Mouse (Mus musculus): ENCODE measurements around the gene Vwa8. TPM values are rescaled to one million over a fixed set of nuclear protein-coding genes. Genes with fewer than 3 reads are reported as not detected.

The Vwa8 gene
- polyA plus RNA-seq, 1 experiment from 2014 or later = 7.6 TPM

DNA sequence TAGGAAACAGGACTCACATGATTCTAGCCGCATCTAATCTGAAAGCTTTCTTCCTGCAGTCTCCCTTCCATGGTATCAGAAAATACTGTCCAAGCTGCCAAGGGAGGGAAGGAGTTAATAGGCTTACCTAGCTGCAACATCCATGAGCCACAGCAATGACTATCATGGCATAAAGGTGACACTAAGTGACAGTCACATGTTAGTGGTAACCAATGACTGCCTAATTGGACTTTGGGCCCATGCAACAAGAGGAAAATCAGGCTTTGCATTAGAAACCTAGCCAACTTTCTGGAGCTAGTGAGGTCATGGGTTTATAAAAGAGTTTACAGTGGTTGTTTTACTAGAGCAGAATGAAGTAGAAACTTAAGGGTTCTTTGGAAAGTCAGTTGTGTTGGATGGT, 46.6 kb downstream of the Vwa8 start:
- H3K4me3 ChIP-seq = no peak overlapping the region
- no peaks in the 10 kb centered on the region for H3K4me1 ChIP-seq (replicated peaks)
- no peaks in the 10 kb centered on the region for H3K9me3 ChIP-seq
- no peaks in the 10 kb centered on the region for H3K36me3 ChIP-seq
- no peak overlapping the region for H3K27ac ChIP-seq
- 94% methylated on average over 1 of the region's 1 CpGs for WGBS
- DNase-seq (ENCODE audit: low spot score) = no peak
- H3K27me3 ChIP-seq (ENCODE audit: insufficient read depth, poor library complexity, severe bottlenecking) = no peaks in the 10 kb centered on the region

DNA sequence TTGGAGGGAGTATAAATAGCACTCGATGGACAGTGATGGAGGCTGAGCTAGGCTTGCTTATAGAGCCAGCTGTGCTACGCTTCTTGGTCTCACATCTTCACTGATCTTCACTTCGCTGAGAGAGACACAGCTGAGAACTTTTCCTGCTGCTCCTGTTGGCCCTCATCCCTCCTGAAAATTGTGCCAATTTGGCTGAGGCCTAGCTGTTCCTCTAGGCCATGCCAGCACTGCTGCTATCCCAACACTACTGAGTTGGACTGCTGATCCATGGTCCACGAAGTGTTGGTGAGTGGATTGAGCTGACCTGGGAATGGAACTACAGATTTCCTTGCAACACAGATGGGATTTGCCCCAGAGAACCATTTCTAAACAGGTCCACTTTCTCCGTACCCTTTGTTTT, 47.4 kb downstream of the Vwa8 start:
- whole genome bisulfite sequencing = 93% methylated on average over 5 of the region's 5 CpGs
- no peaks in the 10 kb centered on the region for H3K27me3 ChIP-seq (ENCODE audit: insufficient read depth, poor library complexity, severe bottlenecking)
- no peak overlapping the region for H3K4me3 ChIP-seq
- no peak for DNase-seq (ENCODE audit: low spot score)
- H3K36me3 ChIP-seq = no peaks in the 10 kb centered on the region
- no peak overlapping the region for H3K27ac ChIP-seq
- H3K9me3 ChIP-seq = no peaks in the 10 kb centered on the region
- H3K4me1 ChIP-seq (replicated peaks) = no peaks in the 10 kb centered on the region

DNA sequence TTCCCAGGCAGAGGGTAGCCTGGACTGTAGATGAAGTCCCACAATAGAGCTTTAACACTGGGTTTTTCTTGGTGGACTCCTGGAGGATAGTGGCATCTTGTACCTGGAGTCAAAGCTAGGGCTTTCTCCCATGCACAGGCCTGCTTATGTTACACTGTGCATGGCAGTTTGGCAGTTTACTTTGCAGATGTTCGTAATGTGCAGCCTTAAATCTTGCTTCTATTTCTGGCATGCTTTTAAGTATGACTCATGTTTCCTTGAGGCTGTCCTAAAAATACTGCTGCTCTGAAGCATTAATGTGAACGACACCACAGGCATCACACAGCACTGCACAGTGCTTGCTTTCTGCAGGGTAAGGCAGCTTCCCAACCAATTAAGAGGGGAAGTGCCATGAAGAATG, 51.9 kb downstream of the Vwa8 start:
- Histone ChIP-seq H3K9me3 (no peaks in the 10 kb centered on the region), H3K27ac (no peak overlapping the region), H3K36me3 (no peaks in the 10 kb centered on the region), H3K27me3 (ENCODE audit: insufficient read depth, poor library complexity, severe bottlenecking) (no peaks in the 10 kb centered on the region), H3K4me1 (replicated peaks) (no peaks in the 10 kb centered on the region), H3K4me3 (no peak overlapping the region)
- 85% methylated on average over 2 of the region's 2 CpGs for WGBS
- no peak for DNase-seq (ENCODE audit: low spot score)

DNA sequence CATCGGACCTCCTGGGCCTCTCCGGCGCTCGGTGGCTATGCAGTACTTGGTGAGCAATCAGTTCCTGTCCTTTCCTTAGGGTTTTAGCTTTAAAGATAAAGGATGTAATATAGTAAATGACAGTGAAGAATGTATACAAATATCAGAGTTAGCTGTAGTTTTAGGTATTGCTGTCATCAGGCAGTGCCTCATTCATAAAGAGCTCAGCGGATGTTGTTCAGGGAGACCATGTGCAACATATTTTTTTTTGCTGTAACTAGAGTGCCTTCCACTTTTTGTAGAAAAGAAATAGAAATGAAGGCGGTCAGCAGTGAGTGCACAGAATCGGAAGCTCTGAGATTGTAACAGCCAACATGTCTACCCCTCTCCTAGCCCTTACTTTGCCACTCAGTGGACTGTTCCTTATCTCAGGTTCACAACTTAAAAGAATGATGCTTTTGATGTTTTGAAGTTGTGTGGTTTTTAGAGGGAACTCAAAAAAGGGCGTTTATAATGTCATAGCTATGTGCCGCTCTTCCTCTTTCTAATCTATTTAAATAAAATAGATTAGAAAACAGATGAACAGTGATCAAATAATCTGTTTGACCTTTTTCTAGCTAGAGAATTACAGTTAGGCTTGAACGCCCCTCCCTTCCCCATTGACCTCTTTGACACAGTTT, 59.5 kb downstream of the Vwa8 start:
- DNase-seq (ENCODE audit: low spot score) = no peak
- Histone ChIP-seq H3K27ac (no peak overlapping the region), H3K4me1 (replicated peaks) (no peaks in the 10 kb centered on the region), H3K27me3 (ENCODE audit: insufficient read depth, poor library complexity, severe bottlenecking) (no peaks in the 10 kb centered on the region), H3K4me3 (no peak overlapping the region), H3K9me3 (no peaks in the 10 kb centered on the region), H3K36me3 (no peaks in the 10 kb centered on the region)
- WGBS = 94% methylated on average over 10 of the region's 10 CpGs

DNA sequence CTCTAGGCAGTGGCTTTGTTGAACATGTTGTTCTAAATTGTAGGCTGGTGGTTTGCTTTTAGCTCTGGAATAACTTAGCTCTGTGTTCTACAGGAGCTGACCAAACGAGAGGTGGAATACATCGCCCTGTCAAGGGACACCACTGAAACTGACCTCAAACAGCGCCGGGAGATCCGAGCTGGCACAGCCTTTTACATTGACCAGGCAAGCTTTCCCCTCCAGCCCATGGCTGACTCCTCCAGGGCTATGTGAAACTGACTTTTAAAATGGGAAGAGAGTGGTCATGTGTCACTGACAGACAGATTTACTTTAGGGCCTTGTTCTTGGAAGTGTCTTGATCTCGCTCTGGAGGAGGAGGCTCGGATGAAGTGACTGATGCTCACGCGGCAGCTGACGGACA, 63.2 kb downstream of the Vwa8 start:
- Histone ChIP-seq H3K4me3 (no peak overlapping the region), H3K27me3 (ENCODE audit: insufficient read depth, poor library complexity, severe bottlenecking) (no peaks in the 10 kb centered on the region)

DNA sequence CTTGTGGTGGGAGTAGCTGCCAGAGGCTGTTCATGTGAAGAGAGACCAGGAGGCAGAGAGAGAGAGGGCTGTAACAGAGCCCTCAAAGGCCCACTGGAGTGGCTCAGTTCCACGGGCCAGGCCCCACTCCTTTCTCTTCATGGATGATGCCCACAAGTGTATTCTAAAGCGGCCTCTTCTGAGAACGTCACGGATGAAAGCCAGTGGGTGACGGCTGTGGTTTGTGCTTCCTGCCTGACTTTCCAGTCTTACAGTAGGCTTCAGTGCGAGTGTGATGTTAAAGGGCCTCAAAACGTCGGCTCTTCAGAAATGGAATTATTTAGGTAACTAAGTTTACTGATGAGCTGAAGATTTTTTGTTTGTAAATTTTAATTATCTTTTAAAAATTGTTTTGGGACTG, 65.3 kb downstream of the Vwa8 start:
- Histone ChIP-seq H3K27me3 (ENCODE audit: insufficient read depth, poor library complexity, severe bottlenecking) (no peaks in the 10 kb centered on the region), H3K4me1 (replicated peaks) (no peaks in the 10 kb centered on the region), H3K27ac (no peak overlapping the region), H3K9me3 (no peaks in the 10 kb centered on the region), H3K4me3 (no peak overlapping the region), H3K36me3 (no peaks in the 10 kb centered on the region)
- 89% methylated on average over 8 of the region's 8 CpGs for WGBS
- DNase-seq (ENCODE audit: low spot score) = no peak

More for the DNA sequence above, 63.2 kb downstream of the Vwa8 start:
- no peak for DNase-seq (ENCODE audit: low spot score)
- 88% methylated on average over 10 of the region's 10 CpGs for WGBS
- Histone ChIP-seq H3K4me1 (replicated peaks) (no peaks in the 10 kb centered on the region), H3K27ac (no peak overlapping the region), H3K9me3 (no peaks in the 10 kb centered on the region), H3K36me3 (no peaks in the 10 kb centered on the region)

DNA sequence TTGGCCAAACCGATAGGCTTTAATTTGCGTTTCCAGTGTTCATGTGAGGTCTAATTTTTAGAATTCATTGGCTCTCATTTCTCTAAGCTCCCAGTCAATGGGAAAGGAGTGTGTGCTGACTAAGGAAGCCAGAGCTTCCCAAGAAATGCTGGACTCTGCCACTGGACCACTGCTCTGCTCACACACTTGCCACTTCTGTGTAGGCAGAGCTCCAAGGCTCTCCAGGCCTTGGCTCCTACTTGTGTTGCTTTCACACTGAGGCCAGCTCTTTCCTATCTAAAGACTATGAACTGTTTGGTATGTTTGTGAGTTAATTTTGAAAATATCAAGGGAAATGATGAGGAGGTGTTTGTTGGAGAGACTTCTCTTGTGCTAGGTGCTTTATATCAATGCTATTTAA, 67.8 kb downstream of the Vwa8 start:
- Histone ChIP-seq H3K27ac (no peak overlapping the region), H3K36me3 (no peaks in the 10 kb centered on the region), H3K4me3 (no peak overlapping the region), H3K4me1 (replicated peaks) (no peaks in the 10 kb centered on the region), H3K27me3 (ENCODE audit: insufficient read depth, poor library complexity, severe bottlenecking) (no peaks in the 10 kb centered on the region), H3K9me3 (no peaks in the 10 kb centered on the region)
- DNase-seq (ENCODE audit: low spot score) = no peak
- WGBS = 97% methylated on average over 2 of the region's 2 CpGs

DNA sequence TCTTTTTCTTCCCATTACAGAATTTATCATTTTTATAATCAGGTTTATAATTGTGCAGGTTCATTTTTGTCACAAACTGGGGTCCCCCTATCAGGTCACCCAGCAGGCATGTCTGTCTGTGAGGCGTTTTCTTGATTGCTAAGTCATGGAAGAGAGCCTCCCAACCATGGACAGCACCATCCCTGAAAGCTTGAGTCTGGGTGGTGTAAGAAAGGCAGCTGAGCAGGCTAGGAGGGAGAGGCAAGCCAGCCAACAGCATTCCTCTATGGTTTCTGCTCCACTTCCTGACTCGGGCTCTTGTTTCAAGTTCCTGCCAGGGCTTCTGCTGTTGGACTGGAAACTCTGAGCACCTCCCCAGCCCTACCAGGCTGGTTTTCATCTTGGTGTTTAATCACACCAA, 72.4 kb downstream of the Vwa8 start:
- H3K9me3 ChIP-seq = no peaks in the 10 kb centered on the region
- DNase-seq (ENCODE audit: low spot score) = no peak
- no peaks in the 10 kb centered on the region for H3K36me3 ChIP-seq
- WGBS = 75% methylated on average over 2 of the region's 2 CpGs
- H3K27me3 ChIP-seq (ENCODE audit: insufficient read depth, poor library complexity, severe bottlenecking) = no peaks in the 10 kb centered on the region
- H3K4me1 ChIP-seq (replicated peaks) = no peaks in the 10 kb centered on the region
- no peak overlapping the region for H3K4me3 ChIP-seq
- H3K27ac ChIP-seq = no peak overlapping the region

DNA sequence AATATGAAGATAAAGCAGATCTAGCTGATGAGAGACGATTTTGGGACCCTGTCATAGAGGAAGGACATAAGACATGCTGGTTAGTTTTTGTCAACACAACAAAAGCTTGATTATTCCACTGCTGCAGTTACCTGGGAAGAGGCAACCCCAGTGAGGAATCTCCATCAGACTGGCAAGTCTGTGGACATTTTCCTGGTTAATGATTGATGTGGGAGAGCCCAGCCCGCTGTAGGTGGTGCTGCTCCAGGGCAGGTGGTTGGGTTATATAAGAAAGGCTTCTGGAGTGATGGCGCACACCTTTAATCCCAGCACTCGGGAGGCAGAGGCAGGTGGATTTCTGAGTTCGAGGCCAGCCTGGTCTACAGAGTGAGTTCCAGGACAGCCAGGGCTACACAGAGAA, 74.8 kb downstream of the Vwa8 start:
- Histone ChIP-seq H3K4me1 (replicated peaks) (no peaks in the 10 kb centered on the region), H3K36me3 (no peaks in the 10 kb centered on the region), H3K27me3 (ENCODE audit: insufficient read depth, poor library complexity, severe bottlenecking) (no peaks in the 10 kb centered on the region), H3K4me3 (no peak overlapping the region), H3K9me3 (no peaks in the 10 kb centered on the region), H3K27ac (no peak overlapping the region)
- WGBS = 88% methylated on average over 5 of the region's 5 CpGs
- no peak for DNase-seq (ENCODE audit: low spot score)

DNA sequence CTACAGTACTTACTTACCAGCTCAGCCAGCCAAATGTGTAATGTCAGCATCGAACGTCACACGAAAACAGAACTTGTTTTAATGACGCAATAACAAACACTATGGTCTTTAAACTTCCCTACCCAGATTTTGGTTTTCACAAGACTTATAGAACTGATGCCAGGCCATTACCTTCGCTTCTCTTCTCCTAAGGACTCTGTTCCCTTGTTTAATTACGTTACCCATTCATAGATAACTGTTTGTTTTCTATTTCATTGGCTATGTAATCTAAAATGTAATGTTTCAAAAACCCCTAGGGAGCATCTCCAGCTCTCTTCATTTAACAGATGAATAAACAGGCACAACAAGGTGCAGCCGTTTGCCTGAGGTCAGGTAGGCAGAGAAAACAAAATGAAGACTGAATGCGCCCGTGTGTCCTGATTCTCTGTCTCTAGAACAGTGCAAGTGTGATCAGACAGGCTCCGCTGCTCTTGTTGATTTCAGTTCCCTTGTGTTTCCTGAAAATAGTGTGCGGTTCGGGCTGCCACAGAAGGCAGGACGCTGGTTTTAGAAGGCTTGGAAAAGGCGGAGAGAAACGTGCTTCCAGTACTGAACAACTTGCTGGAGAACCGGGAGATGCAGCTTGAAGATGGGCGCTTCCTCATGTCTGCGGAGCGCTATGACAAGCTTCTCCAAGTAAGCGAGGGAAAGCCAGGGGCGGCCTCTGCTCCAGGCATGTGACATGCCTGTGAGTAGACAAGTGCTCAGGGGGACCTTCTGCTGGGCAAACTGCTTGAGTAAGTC, 76.1 kb downstream of the Vwa8 start:
- no peak for DNase-seq (ENCODE audit: low spot score)
- no peaks in the 10 kb centered on the region for H3K27me3 ChIP-seq (ENCODE audit: insufficient read depth, poor library complexity, severe bottlenecking)
- no peaks in the 10 kb centered on the region for H3K36me3 ChIP-seq
- no peaks in the 10 kb centered on the region for H3K4me1 ChIP-seq (replicated peaks)
- H3K27ac ChIP-seq = no peak overlapping the region
- no peaks in the 10 kb centered on the region for H3K9me3 ChIP-seq
- no peak overlapping the region for H3K4me3 ChIP-seq
- 87% methylated on average over 21 of the region's 21 CpGs for WGBS

DNA sequence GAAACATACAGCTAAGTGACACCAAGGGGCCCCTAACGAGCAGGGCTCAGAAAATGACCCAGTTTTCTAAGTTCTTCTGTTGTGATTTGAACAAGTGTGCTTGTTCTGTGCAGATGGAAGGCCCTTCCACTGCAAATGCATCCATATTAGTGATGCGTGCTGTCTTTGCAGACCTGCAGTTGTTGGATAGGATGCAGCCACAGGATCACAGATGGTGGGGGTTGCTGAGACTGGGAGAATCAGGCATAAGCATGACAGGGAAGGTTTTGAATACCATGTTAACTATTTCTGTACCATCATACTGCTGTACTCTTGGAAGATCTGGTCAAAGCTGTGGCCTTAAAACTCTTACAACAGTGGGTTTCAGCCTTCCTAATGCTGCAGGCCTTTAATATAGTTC, 83.2 kb downstream of the Vwa8 start:
- Histone ChIP-seq H3K27ac (no peak overlapping the region), H3K4me3 (no peak overlapping the region), H3K9me3 (no peaks in the 10 kb centered on the region), H3K4me1 (replicated peaks) (no peaks in the 10 kb centered on the region), H3K36me3 (no peaks in the 10 kb centered on the region), H3K27me3 (ENCODE audit: insufficient read depth, poor library complexity, severe bottlenecking) (no peaks in the 10 kb centered on the region)
- no peak for DNase-seq (ENCODE audit: low spot score)
- whole genome bisulfite sequencing = 76% methylated on average over 2 of the region's 2 CpGs

DNA sequence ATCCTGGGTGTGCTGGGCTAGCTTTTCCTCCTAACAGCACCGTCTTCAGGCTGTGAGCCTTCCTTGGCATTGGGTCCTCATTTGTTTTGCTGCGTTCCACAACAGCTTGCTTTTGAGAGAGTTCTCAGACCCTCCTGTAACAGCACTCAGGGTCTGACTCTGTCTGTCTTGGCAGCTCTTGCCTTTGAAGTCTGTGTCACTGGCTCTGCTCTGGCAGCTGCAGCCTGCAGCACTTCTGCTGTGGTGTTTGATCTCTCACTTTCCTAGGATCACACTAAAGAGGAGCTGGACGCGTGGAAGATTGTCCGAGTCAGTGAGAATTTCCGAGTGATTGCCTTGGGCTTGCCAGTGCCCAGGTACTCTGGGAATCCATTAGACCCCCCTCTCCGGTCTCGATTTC, 84.5 kb downstream of the Vwa8 start:
- no peak for DNase-seq (ENCODE audit: low spot score)
- no peaks in the 10 kb centered on the region for H3K27me3 ChIP-seq (ENCODE audit: insufficient read depth, poor library complexity, severe bottlenecking)
- no peaks in the 10 kb centered on the region for H3K36me3 ChIP-seq
- H3K27ac ChIP-seq = no peak overlapping the region
- H3K4me3 ChIP-seq = no peak overlapping the region
- H3K9me3 ChIP-seq = no peaks in the 10 kb centered on the region
- no peaks in the 10 kb centered on the region for H3K4me1 ChIP-seq (replicated peaks)
- WGBS = 81% methylated on average over 8 of the region's 8 CpGs

DNA sequence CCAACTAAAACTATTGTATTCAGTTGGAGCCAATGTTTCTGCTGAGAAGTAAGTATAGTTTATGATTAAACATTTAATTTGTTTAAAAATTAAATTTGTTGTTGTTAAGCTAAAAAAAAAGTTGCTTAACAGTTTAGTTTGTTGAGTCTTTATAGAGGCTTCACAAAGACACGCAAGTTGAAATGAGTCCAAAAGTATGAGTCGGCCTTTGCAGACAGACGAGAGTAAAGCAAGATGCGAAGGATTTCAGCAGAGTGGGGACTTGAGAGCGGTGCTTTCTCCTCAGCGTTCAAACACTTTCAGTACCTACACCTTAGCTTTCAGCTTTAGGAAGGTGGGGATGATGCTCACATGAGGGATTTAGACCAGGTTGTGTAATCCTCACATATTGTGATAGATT, 85.7 kb downstream of the Vwa8 start:
- no peak for DNase-seq (ENCODE audit: low spot score)
- no peak overlapping the region for H3K4me3 ChIP-seq
- no peaks in the 10 kb centered on the region for H3K27me3 ChIP-seq (ENCODE audit: insufficient read depth, poor library complexity, severe bottlenecking)
- H3K4me1 ChIP-seq (replicated peaks) = no peaks in the 10 kb centered on the region
- WGBS = 95% methylated on average over 6 of the region's 6 CpGs
- no peak overlapping the region for H3K27ac ChIP-seq
- no peaks in the 10 kb centered on the region for H3K36me3 ChIP-seq
- H3K9me3 ChIP-seq = no peaks in the 10 kb centered on the region

All from hindbrain, embryonic 10.5 days (tissue).